Mouse (Mus musculus): ENCODE results near the gene Pofut1. TPM values are rescaled to one million over a fixed set of nuclear protein-coding genes. Genes with fewer than 3 reads are reported as not detected.

Pofut1 gene
- total RNA-seq, 2 experiments from 2014 or later, result 13.9 to 16.2 TPM

Other genes with a start within 250 kb of the Pofut1 start
- 10 to 100 TPM; 56.8 to 65.5 TPM for gene Pdrg1, start 226.1 kb upstream of the Pofut1 start, total RNA-seq (2021)
- under 1 TPM in 1 of 2 experiments, not detected in 1; 0.37 TPM for gene Xkr7, start 209.7 kb upstream of the Pofut1 start, total RNA-seq (2021)
- 1 to 10 TPM; 5.9 to 9.1 TPM for gene Ccm2l, start 175.6 kb upstream of the Pofut1 start, total RNA-seq (2021)
- under 1 TPM; 0.60 to 0.76 TPM for gene Hck, start 133.1 kb upstream of the Pofut1 start, total RNA-seq (2021)
- 10 to 100 TPM; 38.2 to 41.7 TPM for gene Tm9sf4, start 80.2 kb upstream of the Pofut1 start, total RNA-seq (2021)
- 1 to 10 TPM; 1.7 to 1.8 TPM for gene Tspyl3, start 16.1 kb upstream of the Pofut1 start, total RNA-seq (2021)
- gene Plagl2, start 107 bp upstream of the Pofut1 start, total RNA-seq (2021), result 1 to 10 TPM; 3.5 to 5.8 TPM
- 1 to 10 TPM; 4.4 to 4.9 TPM for gene Kif3b, start 49.9 kb downstream of the Pofut1 start, total RNA-seq (2021)
- gene Asxl1, start 104.3 kb downstream of the Pofut1 start, total RNA-seq (2021), result 1 to 10 TPM; 9.5 TPM

Data from gastrocnemius, postnatal 14 days (tissue).